Mouse (Mus musculus): ENCODE data around the gene Per1. TPM values are rescaled to one million over a fixed set of nuclear protein-coding genes. Genes with fewer than 3 reads are reported as not detected.

Per1 gene
- 42.3 and 83.5 TPM in 2 replicates for polyA plus RNA-seq (2012; ENCODE audit: insufficient read depth, low replicate concordance)

DNA sequence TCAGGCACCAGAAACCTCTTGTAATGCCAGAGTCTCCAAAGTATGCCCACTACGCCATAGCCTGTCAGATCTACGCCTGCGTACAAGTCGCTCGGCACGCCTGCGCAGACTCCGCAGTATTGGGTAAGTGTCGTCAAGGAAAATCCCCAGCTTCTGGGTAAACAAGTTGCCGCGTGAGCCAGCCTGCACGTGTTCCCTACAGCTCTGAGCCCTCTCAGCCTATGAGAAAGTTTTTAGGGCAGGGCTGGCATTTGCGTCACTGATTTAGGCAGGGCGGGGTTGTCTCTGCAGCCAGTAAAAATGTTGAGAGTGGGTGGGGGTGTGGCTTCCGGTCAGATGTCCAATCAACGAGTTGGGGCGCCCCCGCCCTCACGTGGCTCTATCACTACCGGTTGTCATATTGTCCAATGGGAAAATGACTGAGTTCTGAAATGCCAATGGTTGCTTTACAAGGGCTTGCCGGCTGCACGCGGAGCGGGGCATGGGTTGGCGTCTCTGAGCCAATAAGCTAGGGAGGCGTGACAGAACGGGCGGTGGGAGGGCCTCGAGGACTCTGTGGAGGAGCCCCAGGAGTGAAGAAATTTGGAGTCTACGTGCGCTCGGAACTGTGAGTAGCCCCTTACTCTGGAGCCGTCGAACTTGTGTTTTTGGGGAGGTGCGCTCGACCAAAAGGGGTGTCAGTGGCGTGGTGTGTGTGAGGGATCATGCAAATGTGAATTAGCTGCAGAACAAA is at the start of gene Per1:
Gene Per1, plus strand, starts transcription at position 521 of the 733 bp plus-strand sequence.
- no peaks in the 10 kb centered on the region for H3K9me3 ChIP-seq
- peaks cover 92% of the 10 kb centered on the region for H3K4me1 ChIP-seq
- no peaks in the 10 kb centered on the region for H3K27me3 ChIP-seq (replicated peaks)
- TF ChIP-seq GATA1 (IDR thresholded peaks at IDR 0.05; ENCODE audit: borderline replicate concordance, low read length) = no peak
- no peak for TF ChIP-seq FLI1 (IDR thresholded peaks at IDR 0.05; ENCODE audit: low read length)
- H3K4me3 ChIP-seq (replicated peaks) = peak within 1 kb of the TSS; percentile 93
- peaks cover 31% of the 10 kb centered on the region for H3K36me3 ChIP-seq (replicated peaks; ENCODE audit: low read length)

- TF ChIP-seq GATA1 (IDR thresholded peaks at IDR 0.05; ENCODE audit: borderline replicate concordance, low read length) = no peak
- TF ChIP-seq FLI1 (IDR thresholded peaks at IDR 0.05; ENCODE audit: low read length) = no peak; the same call in 1 of the 2 replicates
- Histone ChIP-seq H3K27me3 (replicated peaks) (no peaks in the 10 kb centered on the region), H3K4me3 (replicated peaks) (peak within 1 kb of the TSS; percentile 100), H3K4me1 (peaks cover 55% of the 10 kb centered on the region), H3K9me3 (no peaks in the 10 kb centered on the region), H3K36me3 (replicated peaks; ENCODE audit: low read length) (peaks cover 34% of the 10 kb centered on the region)
Observed at GRCm38 (mm10) chr11:69045531-69046394, 49.3 kb upstream of the Per1 start, which contains the start of gene Aurkb. Aurkb (plus strand) TSS chr11:69045647.

GRCm38 (mm10) chr11:69046395-69046774 is 48.6 kb upstream of the Per1 start:
- no peaks in the 10 kb centered on the region for H3K27me3 ChIP-seq (replicated peaks)
- peak overlapping the region; percentile 100 for H3K4me3 ChIP-seq (replicated peaks)
- H3K4me1 ChIP-seq = peaks cover 55% of the 10 kb centered on the region
- H3K36me3 ChIP-seq (replicated peaks; ENCODE audit: low read length) = peaks cover 40% of the 10 kb centered on the region
- no peak for TF ChIP-seq FLI1 (IDR thresholded peaks at IDR 0.05; ENCODE audit: low read length)
- no peak for TF ChIP-seq GATA1 (IDR thresholded peaks at IDR 0.05; ENCODE audit: borderline replicate concordance, low read length)
- H3K9me3 ChIP-seq = no peaks in the 10 kb centered on the region

GRCm38 (mm10) chr11:69047592-69047991 is 47.4 kb upstream of the Per1 start:
- Histone ChIP-seq H3K27me3 (replicated peaks) (no peaks in the 10 kb centered on the region), H3K4me3 (replicated peaks) (peak overlapping the region; percentile 19), H3K36me3 (replicated peaks; ENCODE audit: low read length) (peaks cover 46% of the 10 kb centered on the region), H3K9me3 (no peaks in the 10 kb centered on the region), H3K4me1 (peaks cover 57% of the 10 kb centered on the region)
- TF ChIP-seq FLI1 (IDR thresholded peaks at IDR 0.05; ENCODE audit: low read length) = no peak
- no peak for TF ChIP-seq GATA1 (IDR thresholded peaks at IDR 0.05; ENCODE audit: borderline replicate concordance, low read length)

DNA sequence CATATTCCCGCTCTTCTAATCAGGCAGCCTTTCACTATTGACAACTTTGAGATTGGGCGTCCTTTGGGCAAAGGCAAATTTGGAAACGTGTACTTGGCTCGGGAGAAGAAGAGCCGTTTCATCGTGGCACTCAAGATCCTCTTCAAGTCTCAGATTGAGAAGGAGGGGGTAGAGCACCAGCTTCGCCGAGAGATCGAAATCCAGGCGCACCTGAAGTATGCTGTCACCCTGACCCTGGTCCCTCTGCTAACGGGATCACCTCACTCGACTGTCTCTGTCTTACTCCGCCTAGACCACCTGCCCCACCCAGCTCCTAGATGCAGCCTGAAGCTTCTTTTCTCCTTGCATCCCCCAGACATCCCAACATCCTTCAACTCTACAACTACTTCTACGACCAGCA is 46.9 kb upstream of the Per1 start:
- Histone ChIP-seq H3K4me3 (replicated peaks) (peak overlapping the region; percentile 42), H3K36me3 (replicated peaks; ENCODE audit: low read length) (peaks cover 48% of the 10 kb centered on the region)

DNA sequence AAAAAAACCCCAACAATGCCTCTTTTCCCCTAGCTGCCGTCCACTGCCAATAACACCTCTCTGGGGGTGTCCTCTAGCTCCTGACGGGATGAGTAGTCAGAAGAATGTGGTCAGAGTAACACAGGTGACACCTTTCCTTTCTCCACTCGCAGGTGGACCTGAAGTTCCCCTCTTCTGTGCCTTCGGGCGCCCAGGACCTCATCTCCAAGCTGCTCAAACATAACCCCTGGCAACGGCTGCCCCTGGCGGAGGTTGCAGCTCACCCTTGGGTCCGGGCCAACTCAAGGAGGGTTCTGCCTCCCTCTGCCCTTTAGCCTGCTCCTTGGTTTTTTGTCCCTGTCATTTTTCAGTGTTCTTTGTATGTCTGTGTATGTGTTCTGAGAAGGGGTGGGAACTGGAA is 44.3 kb upstream of the Per1 start:
- no peaks in the 10 kb centered on the region for H3K9me3 ChIP-seq
- no peak for TF ChIP-seq GATA1 (IDR thresholded peaks at IDR 0.05; ENCODE audit: borderline replicate concordance, low read length)
- no peak for TF ChIP-seq FLI1 (IDR thresholded peaks at IDR 0.05; ENCODE audit: low read length)
- H3K27me3 ChIP-seq (replicated peaks) = no peaks in the 10 kb centered on the region
- H3K4me1 ChIP-seq = peaks cover 58% of the 10 kb centered on the region
- H3K4me3 ChIP-seq (replicated peaks) = no peak overlapping the region
- H3K36me3 ChIP-seq (replicated peaks; ENCODE audit: low read length) = peaks cover 61% of the 10 kb centered on the region

More for the DNA sequence above, 46.9 kb upstream of the Per1 start:
- Histone ChIP-seq H3K27me3 (replicated peaks) (no peaks in the 10 kb centered on the region), H3K9me3 (no peaks in the 10 kb centered on the region), H3K4me1 (peaks cover 61% of the 10 kb centered on the region)
- no peak for TF ChIP-seq FLI1 (IDR thresholded peaks at IDR 0.05; ENCODE audit: low read length)
- no peak for TF ChIP-seq GATA1 (IDR thresholded peaks at IDR 0.05; ENCODE audit: borderline replicate concordance, low read length)

DNA sequence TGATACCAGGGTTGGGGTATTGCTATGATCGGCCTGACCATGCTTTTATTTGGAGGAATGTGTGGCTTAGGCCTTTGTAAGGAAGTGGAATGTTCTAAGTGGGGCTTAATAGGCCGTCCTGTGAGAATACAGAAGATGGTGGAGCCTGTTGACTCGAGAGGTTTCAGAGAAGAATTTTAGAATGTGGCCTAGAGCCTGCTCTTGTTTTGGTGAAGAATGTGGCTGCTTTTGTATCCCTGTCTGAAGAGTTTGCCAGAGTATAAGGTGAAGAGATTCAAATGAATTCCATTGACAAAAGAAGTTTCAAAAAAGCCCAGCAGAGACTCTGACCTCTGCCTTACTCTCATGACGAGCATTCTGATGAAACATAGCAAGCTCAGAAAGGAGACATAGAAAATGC is 43.2 kb upstream of the Per1 start:
- Histone ChIP-seq H3K4me3 (replicated peaks) (no peak overlapping the region), H3K27me3 (replicated peaks) (no peaks in the 10 kb centered on the region), H3K4me1 (peaks cover 58% of the 10 kb centered on the region), H3K9me3 (no peaks in the 10 kb centered on the region), H3K36me3 (replicated peaks; ENCODE audit: low read length) (peaks cover 63% of the 10 kb centered on the region)
- TF ChIP-seq GATA1 (IDR thresholded peaks at IDR 0.05; ENCODE audit: borderline replicate concordance, low read length) (no peak), FLI1 (IDR thresholded peaks at IDR 0.05; ENCODE audit: low read length) (no peak)

DNA sequence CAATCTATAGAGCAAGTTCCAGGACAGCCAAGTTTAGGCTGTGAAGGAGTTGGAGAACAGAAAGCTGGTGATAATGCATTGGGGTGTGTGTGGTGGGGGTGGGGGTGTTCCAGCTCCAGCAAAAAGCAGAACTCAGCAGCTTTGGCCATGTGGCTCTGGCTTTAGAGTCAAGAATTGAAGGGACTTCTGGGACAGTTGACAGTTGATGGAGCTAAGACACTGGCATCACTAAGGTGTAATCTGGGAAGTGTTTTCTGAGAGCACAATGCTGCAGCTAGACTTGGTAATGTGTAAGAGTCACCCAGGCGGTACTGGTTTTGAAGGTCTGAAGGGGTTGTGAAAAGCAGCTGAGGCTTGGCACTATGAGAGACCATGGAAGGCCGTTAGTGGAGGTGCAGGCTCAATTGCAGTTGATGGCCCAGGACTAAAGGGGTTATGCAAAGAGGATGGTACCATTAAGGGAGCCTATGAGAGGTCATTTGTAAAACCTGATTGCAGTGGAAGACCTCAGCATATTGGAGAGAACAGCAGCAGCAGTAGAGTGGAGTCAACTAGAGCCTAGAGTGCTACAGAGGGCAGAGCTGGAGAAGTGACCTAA is 42.1 kb upstream of the Per1 start:
- Histone ChIP-seq H3K4me1 (peaks cover 53% of the 10 kb centered on the region), H3K27me3 (replicated peaks) (no peaks in the 10 kb centered on the region), H3K9me3 (no peaks in the 10 kb centered on the region), H3K36me3 (replicated peaks; ENCODE audit: low read length) (peaks cover 59% of the 10 kb centered on the region), H3K4me3 (replicated peaks) (no peak overlapping the region)
- TF ChIP-seq GATA1 (IDR thresholded peaks at IDR 0.05; ENCODE audit: borderline replicate concordance, low read length) = no peak

DNA sequence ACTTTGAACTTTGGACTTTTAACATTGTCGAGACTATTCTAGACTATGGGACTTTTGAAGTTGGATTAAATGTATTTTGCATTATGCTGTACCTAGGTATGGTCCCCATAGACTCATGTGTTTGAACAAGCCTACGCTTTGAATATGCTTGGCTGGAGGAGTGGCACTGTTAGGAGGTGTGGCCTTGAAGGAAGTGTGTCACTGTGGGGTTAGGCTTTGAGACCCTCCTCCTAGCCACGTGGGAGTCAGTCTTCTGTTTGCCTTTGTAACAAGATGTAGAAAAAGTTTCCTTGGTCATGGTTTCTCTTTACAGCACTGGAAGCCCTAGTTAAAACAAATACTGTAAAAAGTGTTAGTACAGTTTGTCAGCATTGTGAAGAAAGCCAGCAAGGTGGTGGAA is 41.2 kb upstream of the Per1 start:
- H3K27me3 ChIP-seq (replicated peaks) = no peaks in the 10 kb centered on the region
- H3K36me3 ChIP-seq (replicated peaks; ENCODE audit: low read length) = peaks cover 50% of the 10 kb centered on the region
- no peak for TF ChIP-seq GATA1 (IDR thresholded peaks at IDR 0.05; ENCODE audit: borderline replicate concordance, low read length)
- TF ChIP-seq FLI1 (IDR thresholded peaks at IDR 0.05; ENCODE audit: low read length) = no peak
- peaks cover 52% of the 10 kb centered on the region for H3K4me1 ChIP-seq
- H3K9me3 ChIP-seq = no peaks in the 10 kb centered on the region
- H3K4me3 ChIP-seq (replicated peaks) = no peak overlapping the region
